Mouse (Mus musculus) cerebellum, adult 2 months (tissue): ENCODE measurements around the gene Wnt6. TPM values are rescaled to one million over a fixed set of nuclear protein-coding genes. Genes with fewer than 3 reads are reported as not detected.

ENCODE experiments used
- DNase-seq, 2 experiments: peaks; one replicate each; pipeline ENCODE4 v3.0.0; 2021
- H3K27ac ChIP-seq: fragments of 200-500 bp; 2 replicates; pipeline ENCODE4 v1.5.1; 2012; ENCODE audit warnings: low read length, control low read depth, inconsistent platforms; ENCODE audit not compliant: insufficient read depth
- H3K27me3 ChIP-seq: fragments of 200-500 bp; 2 replicates; pipeline ENCODE4 v1.6.1; 2012; ENCODE audit warnings: inconsistent platforms, mild to moderate bottlenecking, low read length, moderate library complexity; ENCODE audit not compliant: control insufficient read depth, insufficient read depth
- H3K4me1 ChIP-seq: fragments of 200-500 bp; 2 replicates; pipeline ENCODE4 v1.6.1; 2011; ENCODE audit warnings: low read length; ENCODE audit not compliant: control insufficient read depth, insufficient read depth
- H3K4me3 ChIP-seq: fragments of 200-500 bp; replicated peaks from 2 replicates; pipeline ENCODE3; 2011; ENCODE audit warnings: mild to moderate bottlenecking, low read depth, low read length, control low read depth; ENCODE audit not compliant: insufficient read depth
- CTCF ChIP-seq: fragments of 200-500 bp; IDR thresholded peaks from 2 replicates; pipeline ENCODE4 v1.5.1; 2011; ENCODE audit warnings: low read depth, mild to moderate bottlenecking, control low read depth, low read length, moderate library complexity, borderline replicate concordance; ENCODE audit not compliant: insufficient read depth
- POLR2A ChIP-seq: fragments of 200-500 bp; IDR thresholded peaks from 2 replicates; pipeline ENCODE4 v1.6.1; 2011; ENCODE audit warnings: low read length, control low read depth, borderline replicate concordance; ENCODE audit not compliant: insufficient read depth
- WGBS: fragments of 180-500 bp; shearing (Covaris S2); methylation state at CpG from one replicate; pipeline ENCODE4 v1.1.7; 2018; 5-methylcytosine and 5-hydroxymethylcytosine counted together
- polyA plus RNA-seq: library from polyadenylated mRNA; depleted of rRNA; stranded (reverse); fragments of >200 nt; gene quantifications from 2 replicates; pipeline ENCODE4 v1.2.3, GENCODE M21; 2012

Gene Wnt6
- polyA plus RNA-seq, 1 experiment, result 3.6 TPM

DNA sequence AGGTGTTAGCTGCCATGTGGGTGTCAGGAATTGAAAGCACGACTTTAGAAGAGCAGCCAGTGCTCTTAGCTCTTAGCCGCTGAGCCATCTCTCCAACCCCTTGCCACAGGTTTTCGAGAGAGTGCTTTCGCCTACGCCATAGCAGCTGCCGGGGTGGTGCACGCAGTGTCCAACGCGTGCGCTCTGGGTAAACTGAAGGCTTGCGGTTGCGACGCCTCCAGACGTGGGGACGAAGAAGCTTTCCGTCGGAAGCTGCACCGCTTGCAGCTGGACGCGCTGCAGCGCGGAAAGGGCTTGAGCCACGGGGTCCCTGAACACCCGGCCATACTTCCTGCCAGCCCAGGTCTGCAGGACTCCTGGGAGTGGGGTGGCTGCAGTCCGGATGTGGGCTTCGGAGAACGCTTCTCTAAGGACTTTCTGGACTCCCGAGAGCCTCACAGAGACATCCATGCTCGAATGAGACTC is 28.8 kb downstream of the Wnt6 start:
- DNase-seq, result no peak
- Histone ChIP-seq H3K4me3 (no peak overlapping the region), H3K27ac (no peak overlapping the region)

DNA sequence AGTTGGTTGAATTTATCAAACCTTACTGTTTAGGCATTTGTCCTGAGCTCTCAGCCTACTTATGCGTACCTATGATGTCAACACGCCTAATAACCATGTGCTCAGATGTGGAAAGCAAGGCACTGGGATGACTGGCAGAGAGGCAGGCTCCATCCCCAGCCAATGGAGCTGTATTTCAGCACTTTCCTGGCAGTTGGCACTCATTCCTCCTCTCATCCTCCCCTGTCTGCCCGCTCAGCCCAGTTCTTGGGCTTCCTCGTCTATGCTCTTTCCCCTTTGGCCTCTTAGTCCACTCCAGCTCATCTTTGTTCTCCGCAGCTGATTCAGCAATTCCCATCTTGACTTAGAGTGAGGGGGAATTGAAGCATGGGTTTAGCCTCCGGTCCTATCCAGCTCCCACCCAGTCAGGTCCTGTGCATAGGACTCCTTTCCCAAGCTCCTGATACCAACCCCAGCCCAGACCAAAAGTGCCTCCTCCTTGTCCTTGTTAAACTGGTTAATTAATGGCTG is 30.0 kb downstream of the Wnt6 start:
- TF ChIP-seq POLR2A (no peak), CTCF (no peak)
- WGBS, result 80% methylated on average over 6 of the region's 6 CpGs

More for the DNA sequence above, 28.8 kb downstream of the Wnt6 start:
- Histone ChIP-seq H3K4me1 (no peaks in the 10 kb centered on the region), H3K27me3 (peaks cover 1% of the 10 kb centered on the region; the same call in 1 of the 2 replicates)
- 3% methylated on average over 29 of the region's 29 CpGs for WGBS
- TF ChIP-seq POLR2A (no peak), CTCF (no peak)

DNA sequence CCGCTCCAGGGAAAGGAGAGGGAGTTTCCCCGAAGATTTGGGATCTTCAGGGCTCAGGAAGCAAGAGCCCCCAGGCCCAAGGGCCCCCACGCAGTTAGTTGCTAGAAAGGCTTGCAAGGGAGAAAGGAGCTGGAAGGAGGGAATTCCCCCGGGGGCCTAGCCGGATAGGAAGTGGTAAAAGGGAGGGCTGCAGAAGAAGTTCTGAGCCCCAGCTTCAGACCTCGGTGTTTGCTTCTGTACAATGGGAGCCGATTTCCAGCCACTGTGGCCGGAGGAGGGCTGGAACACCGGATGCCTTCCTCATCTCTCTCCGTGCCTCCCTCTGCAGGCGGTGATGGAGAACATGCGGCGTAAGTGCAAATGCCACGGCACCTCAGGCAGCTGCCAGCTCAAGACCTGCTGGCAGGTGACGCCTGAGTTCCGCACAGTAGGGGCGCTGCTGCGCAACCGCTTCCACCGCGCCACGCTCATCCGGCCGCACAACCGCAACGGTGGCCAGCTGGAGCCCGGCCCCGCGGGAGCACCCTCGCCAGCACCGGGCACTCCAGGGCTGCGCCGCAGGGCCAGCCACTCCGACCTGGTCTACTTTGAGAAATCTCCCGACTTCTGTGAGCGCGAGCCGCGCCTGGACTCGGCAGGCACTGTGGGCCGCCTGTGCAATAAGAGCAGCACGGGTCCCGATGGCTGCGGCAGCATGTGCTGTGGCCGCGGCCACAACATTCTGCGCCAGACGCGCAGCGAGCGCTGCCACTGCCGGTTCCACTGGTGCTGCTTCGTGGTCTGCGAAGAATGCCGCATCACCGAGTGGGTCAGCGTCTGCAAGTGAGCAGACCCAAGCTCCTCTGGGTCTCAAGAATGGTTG is 31.3 kb downstream of the Wnt6 start:
- H3K4me3 ChIP-seq, result peak overlapping the region; percentile 29
- peaks cover 1% of the 10 kb centered on the region; the same call in 1 of the 2 replicates for H3K27me3 ChIP-seq
- H3K27ac ChIP-seq, result no peak overlapping the region
- 2% methylated on average over 57 of the region's 57 CpGs for WGBS
- H3K4me1 ChIP-seq, result 0 out of 2 replicates have a peak, but pooled peaks cover 3% of the 10 kb centered on the region
- peak; percentile 76 to 80 for DNase-seq
- TF ChIP-seq CTCF (0 out of 2 replicates have a peak, but pooled peaks have one; percentile 24), POLR2A (no peak)

More for the DNA sequence above, 30.0 kb downstream of the Wnt6 start:
- no peak overlapping the region for H3K27ac ChIP-seq
- peaks cover 1% of the 10 kb centered on the region; the same call in 1 of the 2 replicates for H3K27me3 ChIP-seq
- DNase-seq, result no peak
- no peak overlapping the region for H3K4me3 ChIP-seq
- no peaks in the 10 kb centered on the region for H3K4me1 ChIP-seq

DNA sequence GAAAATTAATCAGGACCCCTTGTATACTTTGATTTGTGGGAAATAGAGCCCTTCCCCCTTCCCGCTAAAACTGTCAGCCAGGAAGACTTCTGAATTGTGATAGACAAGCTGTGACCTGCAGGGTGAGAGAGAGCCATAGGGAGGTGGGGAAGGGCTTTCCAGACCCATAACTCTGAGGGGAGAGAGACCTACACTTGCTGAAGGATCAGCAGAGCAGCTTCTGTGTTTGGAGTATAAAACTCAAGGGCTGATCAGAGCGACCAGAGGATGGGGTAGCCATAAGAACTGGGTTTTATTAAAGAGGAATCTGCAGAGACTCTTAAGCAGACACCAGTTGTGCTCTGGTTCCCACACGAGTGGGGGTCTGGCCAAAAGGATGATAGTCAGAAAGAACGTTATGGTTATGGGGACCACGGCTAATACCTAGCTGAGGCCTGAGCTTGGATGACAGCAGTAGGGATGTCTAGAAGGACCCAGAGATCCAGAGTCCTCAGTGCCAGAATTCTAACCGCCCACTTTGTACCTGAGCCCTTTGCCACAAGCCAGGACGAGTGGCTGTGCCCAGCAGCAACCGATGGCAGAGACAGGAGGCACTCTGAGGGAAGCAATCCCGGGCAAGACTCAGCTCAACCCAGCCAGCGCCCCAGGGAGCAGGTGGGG is 32.6 kb downstream of the Wnt6 start:
- Histone ChIP-seq H3K4me1 (0 out of 2 replicates have a peak, but pooled peaks cover 3% of the 10 kb centered on the region), H3K27me3 (peaks cover 1% of the 10 kb centered on the region; the same call in 1 of the 2 replicates)
- 64% methylated on average over 10 of the region's 10 CpGs for WGBS

DNA sequence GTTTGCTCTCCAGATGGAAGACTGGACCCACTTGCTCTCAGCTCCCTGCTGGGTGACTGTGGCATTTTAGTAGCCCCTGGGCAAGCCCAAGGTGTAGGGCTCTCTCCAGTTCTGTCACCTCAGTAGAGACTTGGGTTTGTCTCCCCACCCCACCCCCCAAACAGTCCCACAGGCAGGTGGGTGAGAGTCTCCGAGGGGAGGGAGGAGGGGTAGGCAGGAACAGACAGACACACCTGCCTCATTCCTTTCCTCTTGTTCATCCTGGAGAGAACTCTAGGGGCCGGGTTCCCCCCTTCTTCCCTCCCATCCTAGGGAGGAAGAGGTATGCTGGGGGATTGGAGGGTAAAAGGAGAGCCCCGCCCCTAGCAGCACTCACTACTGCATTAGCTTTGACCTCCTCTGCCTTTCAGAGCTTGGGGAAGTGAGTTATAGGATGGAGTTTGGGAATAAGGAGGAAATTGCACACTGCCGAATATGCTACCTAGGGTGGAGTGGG is 33.7 kb downstream of the Wnt6 start:
- WGBS, result 71% methylated on average over 4 of the region's 4 CpGs
- H3K27me3 ChIP-seq, result no peaks in the 10 kb centered on the region; the same call in 1 of the 2 replicates
- no peak overlapping the region for H3K27ac ChIP-seq
- TF ChIP-seq CTCF, result no peak
- 0 out of 2 replicates have a peak, but pooled peaks cover 3% of the 10 kb centered on the region for H3K4me1 ChIP-seq
- DNase-seq, result no peak
- H3K4me3 ChIP-seq, result no peak overlapping the region

More for the DNA sequence above, 32.6 kb downstream of the Wnt6 start:
- TF ChIP-seq POLR2A (no peak), CTCF (no peak)
- no peak for DNase-seq
- H3K27ac ChIP-seq, result no peak overlapping the region
- no peak overlapping the region for H3K4me3 ChIP-seq

DNA sequence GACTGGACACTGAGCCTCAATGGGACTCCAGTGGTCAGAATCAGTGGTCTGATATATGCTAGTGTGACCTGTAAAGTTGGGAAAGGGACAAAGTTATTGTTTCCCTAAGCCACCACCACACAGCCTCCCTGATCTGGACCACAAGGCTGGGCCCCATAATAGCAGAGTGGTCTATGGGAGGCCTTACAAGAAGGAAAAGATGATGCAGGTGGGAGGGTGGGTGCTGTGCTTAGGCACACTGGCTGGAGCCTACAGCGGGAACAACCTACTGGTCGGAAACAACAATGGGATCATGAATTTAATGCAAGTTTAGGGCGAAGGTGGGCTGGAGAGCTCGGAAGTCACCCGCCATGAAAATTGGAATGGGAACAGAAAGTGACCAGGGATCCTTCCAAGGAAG is 34.2 kb downstream of the Wnt6 start:
- Histone ChIP-seq H3K4me3 (no peak overlapping the region), H3K27ac (no peak overlapping the region), H3K4me1 (0 out of 2 replicates have a peak, but pooled peaks cover 3% of the 10 kb centered on the region), H3K27me3 (no peaks in the 10 kb centered on the region; the same call in 1 of the 2 replicates)
- 63% methylated on average over 5 of the region's 5 CpGs for WGBS
- DNase-seq, result no peak
- TF ChIP-seq CTCF (no peak), POLR2A (no peak)

DNA sequence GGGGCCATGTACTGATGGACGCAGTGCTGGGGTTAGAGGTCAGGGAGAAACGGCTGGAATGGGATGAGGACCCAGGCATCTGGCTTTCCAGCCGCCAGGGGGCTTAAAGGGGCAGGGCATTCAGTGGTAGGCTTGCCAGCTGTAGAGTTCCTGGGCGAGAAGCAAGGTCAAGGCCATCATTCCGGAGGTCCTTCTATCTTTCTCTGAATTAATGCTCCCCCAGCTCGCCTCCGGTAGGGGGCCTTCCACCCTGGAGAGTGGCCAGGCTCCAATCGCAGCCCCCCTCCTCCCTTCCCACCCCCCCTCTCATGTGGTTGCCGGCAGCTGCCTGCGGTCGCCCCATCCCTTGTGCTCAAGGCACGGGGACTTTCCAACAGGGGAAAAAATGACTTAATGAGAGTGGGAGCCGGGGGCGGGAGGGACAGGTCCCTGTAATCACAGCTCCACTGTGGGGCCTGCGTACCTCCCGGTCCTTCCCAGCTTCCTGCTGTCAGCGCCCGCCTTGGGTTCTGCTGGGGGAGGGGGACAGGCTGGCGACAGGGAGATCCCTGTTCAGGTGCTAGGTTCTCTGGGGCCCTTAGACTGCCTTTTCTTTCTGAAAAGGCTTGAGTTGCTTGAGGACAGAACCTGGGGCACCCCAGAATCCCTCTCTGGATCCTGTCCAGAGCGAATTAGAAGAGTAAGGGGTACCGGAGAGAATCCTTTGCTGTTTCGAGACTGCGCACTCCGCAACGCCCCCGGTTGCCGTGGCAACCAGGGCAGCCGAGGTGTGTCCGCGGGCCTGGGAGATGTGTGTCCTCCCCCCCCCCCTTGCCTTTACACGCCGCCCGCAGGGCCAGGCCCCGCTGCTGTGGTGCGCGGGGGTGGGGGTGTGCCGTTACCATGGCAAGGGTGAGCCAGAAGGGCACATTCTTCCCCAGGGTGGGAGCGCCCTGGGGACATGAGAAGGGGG is 34.9 kb downstream of the Wnt6 start:
- H3K4me3 ChIP-seq, result no peak overlapping the region
- H3K27me3 ChIP-seq, result no peaks in the 10 kb centered on the region; the same call in 1 of the 2 replicates
- DNase-seq, result no peak
- no peak for TF ChIP-seq CTCF
- H3K4me1 ChIP-seq, result 0 out of 2 replicates have a peak, but pooled peaks cover 3% of the 10 kb centered on the region
- WGBS, result 9% methylated on average over 38 of the region's 38 CpGs
- no peak overlapping the region for H3K27ac ChIP-seq
